Mouse (Mus musculus): ENCODE data around the gene Ints6.
A peak's percentile ranks its signal among the peaks of the same experiment; 100 is the strongest.
"Not testable (repeated sequence)": the region's sequence is repeated elsewhere in the genome, so short reads cannot be mapped to it uniquely, and the experiment has no call there.

Ints6 gene

GRCm38 (mm10) chr14:62664976-62665673 is 95.8 kb downstream of the Ints6 start:
- DNase-seq (ENCODE audit: low read depth, low spot score) = peak; percentile 2
- H3K27me3 ChIP-seq (ENCODE audit: control insufficient read depth, insufficient read depth, low read length, poor library complexity, severe bottlenecking) = no peaks in the 10 kb centered on the region
- no peaks in the 10 kb centered on the region for H3K36me3 ChIP-seq (ENCODE audit: control insufficient read depth, insufficient read depth, low read length, poor library complexity, severe bottlenecking)

- no peak for DNase-seq (ENCODE audit: low read depth, low spot score)
- Histone ChIP-seq H3K27me3 (ENCODE audit: control insufficient read depth, insufficient read depth, low read length, poor library complexity, severe bottlenecking) (no peaks in the 10 kb centered on the region), H3K36me3 (ENCODE audit: control insufficient read depth, insufficient read depth, low read length, poor library complexity, severe bottlenecking) (no peaks in the 10 kb centered on the region)
Observed at GRCm38 (mm10) chr14:62663367-62663766, 97.6 kb downstream of the Ints6 start, which contains the start of gene Serpine3. Serpine3 (plus strand) TSS chr14:62663667.

- H3K36me3 ChIP-seq (ENCODE audit: control insufficient read depth, insufficient read depth, low read length, poor library complexity, severe bottlenecking) = no peaks in the 10 kb centered on the region
- DNase-seq (ENCODE audit: low read depth, low spot score) = no peak
- H3K27me3 ChIP-seq (ENCODE audit: control insufficient read depth, insufficient read depth, low read length, poor library complexity, severe bottlenecking) = no peaks in the 10 kb centered on the region
Observed at GRCm38 (mm10) chr14:62662381-62662780, 98.6 kb downstream of the Ints6 start.

- H3K27me3 ChIP-seq (ENCODE audit: control insufficient read depth, insufficient read depth, low read length, poor library complexity, severe bottlenecking) = no peaks in the 10 kb centered on the region
- no peaks in the 10 kb centered on the region for H3K36me3 ChIP-seq (ENCODE audit: control insufficient read depth, insufficient read depth, low read length, poor library complexity, severe bottlenecking)
- DNase-seq (ENCODE audit: low read depth, low spot score) = no peak
Observed at GRCm38 (mm10) chr14:62657469-62657868, 103.5 kb downstream of the Ints6 start.

GRCm38 (mm10) chr14:62655996-62656395 is 105.0 kb downstream of the Ints6 start:
- H3K36me3 ChIP-seq (ENCODE audit: control insufficient read depth, insufficient read depth, low read length, poor library complexity, severe bottlenecking) = no peaks in the 10 kb centered on the region
- no peaks in the 10 kb centered on the region for H3K27me3 ChIP-seq (ENCODE audit: control insufficient read depth, insufficient read depth, low read length, poor library complexity, severe bottlenecking)
- DNase-seq (ENCODE audit: low read depth, low spot score) = no peak

GRCm38 (mm10) chr14:62651771-62652170 is 109.2 kb downstream of the Ints6 start:
- no peaks in the 10 kb centered on the region for H3K36me3 ChIP-seq (ENCODE audit: control insufficient read depth, insufficient read depth, low read length, poor library complexity, severe bottlenecking)
- DNase-seq (ENCODE audit: low read depth, low spot score) = no peak
- H3K27me3 ChIP-seq (ENCODE audit: control insufficient read depth, insufficient read depth, low read length, poor library complexity, severe bottlenecking) = no peaks in the 10 kb centered on the region

- no peak for DNase-seq (ENCODE audit: low read depth, low spot score)
- no peaks in the 10 kb centered on the region for H3K36me3 ChIP-seq (ENCODE audit: control insufficient read depth, insufficient read depth, low read length, poor library complexity, severe bottlenecking)
Observed at GRCm38 (mm10) chr14:62650376-62650775, 110.6 kb downstream of the Ints6 start.

GRCm38 (mm10) chr14:62648405-62648804 is 112.6 kb downstream of the Ints6 start:
- no peak for DNase-seq (ENCODE audit: low read depth, low spot score)
- H3K36me3 ChIP-seq (ENCODE audit: control insufficient read depth, insufficient read depth, low read length, poor library complexity, severe bottlenecking) = no peaks in the 10 kb centered on the region
- H3K27me3 ChIP-seq (ENCODE audit: control insufficient read depth, insufficient read depth, low read length, poor library complexity, severe bottlenecking) = no peaks in the 10 kb centered on the region

More at GRCm38 (mm10) chr14:62650376-62650775, 110.6 kb downstream of the Ints6 start:
- no peaks in the 10 kb centered on the region for H3K27me3 ChIP-seq (ENCODE audit: control insufficient read depth, insufficient read depth, low read length, poor library complexity, severe bottlenecking)

- H3K27me3 ChIP-seq (ENCODE audit: control insufficient read depth, insufficient read depth, low read length, poor library complexity, severe bottlenecking); DNase-seq (ENCODE audit: low read depth, low spot score): not testable (repeated sequence)
Observed at GRCm38 (mm10) chr14:62642368-62642767, 118.6 kb downstream of the Ints6 start.

GRCm38 (mm10) chr14:62640396-62640795 is 120.6 kb downstream of the Ints6 start:
- no peak for DNase-seq (ENCODE audit: low read depth, low spot score)
- Histone ChIP-seq H3K27me3 (ENCODE audit: control insufficient read depth, insufficient read depth, low read length, poor library complexity, severe bottlenecking) (no peaks in the 10 kb centered on the region), H3K36me3 (ENCODE audit: control insufficient read depth, insufficient read depth, low read length, poor library complexity, severe bottlenecking) (no peaks in the 10 kb centered on the region)

More at GRCm38 (mm10) chr14:62642368-62642767, 118.6 kb downstream of the Ints6 start:
- not testable (repeated sequence) for H3K36me3 ChIP-seq (ENCODE audit: control insufficient read depth, insufficient read depth, low read length, poor library complexity, severe bottlenecking)

GRCm38 (mm10) chr14:62639551-62639950 is 121.4 kb downstream of the Ints6 start:
- DNase-seq (ENCODE audit: low read depth, low spot score) = no peak
- H3K36me3 ChIP-seq (ENCODE audit: control insufficient read depth, insufficient read depth, low read length, poor library complexity, severe bottlenecking) = no peaks in the 10 kb centered on the region
- no peaks in the 10 kb centered on the region for H3K27me3 ChIP-seq (ENCODE audit: control insufficient read depth, insufficient read depth, low read length, poor library complexity, severe bottlenecking)

- DNase-seq (ENCODE audit: low read depth, low spot score) = peak; percentile 1
- no peaks in the 10 kb centered on the region for H3K36me3 ChIP-seq (ENCODE audit: control insufficient read depth, insufficient read depth, low read length, poor library complexity, severe bottlenecking)
- H3K27me3 ChIP-seq (ENCODE audit: control insufficient read depth, insufficient read depth, low read length, poor library complexity, severe bottlenecking) = no peaks in the 10 kb centered on the region
Observed at GRCm38 (mm10) chr14:62639111-62639510, 121.9 kb downstream of the Ints6 start.

GRCm38 (mm10) chr14:62638345-62638702 is 122.6 kb downstream of the Ints6 start:
- H3K27me3 ChIP-seq (ENCODE audit: control insufficient read depth, insufficient read depth, low read length, poor library complexity, severe bottlenecking) = no peaks in the 10 kb centered on the region
- DNase-seq (ENCODE audit: low read depth, low spot score) = no peak
- H3K36me3 ChIP-seq (ENCODE audit: control insufficient read depth, insufficient read depth, low read length, poor library complexity, severe bottlenecking) = no peaks in the 10 kb centered on the region

- H3K27me3 ChIP-seq (ENCODE audit: control insufficient read depth, insufficient read depth, low read length, poor library complexity, severe bottlenecking) = no peaks in the 10 kb centered on the region
- H3K36me3 ChIP-seq (ENCODE audit: control insufficient read depth, insufficient read depth, low read length, poor library complexity, severe bottlenecking) = no peaks in the 10 kb centered on the region
- DNase-seq (ENCODE audit: low read depth, low spot score) = no peak
Observed at GRCm38 (mm10) chr14:62637436-62638344, 123.3 kb downstream of the Ints6 start.

GRCm38 (mm10) chr14:62627951-62628350 is 133.0 kb downstream of the Ints6 start:
- no peaks in the 10 kb centered on the region for H3K36me3 ChIP-seq (ENCODE audit: control insufficient read depth, insufficient read depth, low read length, poor library complexity, severe bottlenecking)
- no peak for DNase-seq (ENCODE audit: low read depth, low spot score)
- no peaks in the 10 kb centered on the region for H3K27me3 ChIP-seq (ENCODE audit: control insufficient read depth, insufficient read depth, low read length, poor library complexity, severe bottlenecking)
